Mouse (Mus musculus) myocyte (in vitro differentiated cells): ENCODE measurements around the gene Mfge8. TPM values are rescaled to one million over a fixed set of nuclear protein-coding genes. Genes with fewer than 3 reads are reported as not detected.

Experiments
- H3K27me3 ChIP-seq: one replicate; pipeline ENCODE4 v1.6.1; 2011; ENCODE audit not compliant: control insufficient read depth, insufficient read depth, insufficient read length
- H3K36me3 ChIP-seq: one replicate; pipeline ENCODE4 v1.6.1; 2011; ENCODE audit not compliant: control insufficient read depth, insufficient read depth
- H3K4me2 ChIP-seq: one replicate; pipeline ENCODE4 v1.6.1; 2011; ENCODE audit warnings: low read depth, control low read depth
- H3K4me3 ChIP-seq: one replicate; pipeline ENCODE4 v1.5.1; 2011; ENCODE audit warnings: mild to moderate bottlenecking, control low read depth, moderate library complexity
- H3K79me2 ChIP-seq: one replicate; pipeline ENCODE4 v1.6.1; 2011; ENCODE audit not compliant: control insufficient read depth, insufficient read depth
- H3ac ChIP-seq: one replicate; pipeline ENCODE4 v1.6.1; 2011; ENCODE audit not compliant: control insufficient read depth, insufficient read length
- CEBPB ChIP-seq: IDR thresholded peaks from 2 replicates; pipeline ENCODE4 v1.6.1; 2011; ENCODE audit warnings: mild to moderate bottlenecking, moderate library complexity; ENCODE audit not compliant: poor library complexity, insufficient read depth, severe bottlenecking
- E2F4 ChIP-seq: IDR thresholded peaks from one replicate; pipeline ENCODE4 v1.6.1; 2011; ENCODE audit warnings: mild to moderate bottlenecking, control low read depth, moderate library complexity; ENCODE audit not compliant: insufficient read depth
- MAX ChIP-seq: IDR thresholded peaks from one replicate; pipeline ENCODE4 v1.6.1; 2011; ENCODE audit warnings: low read depth, mild to moderate bottlenecking, control low read depth
- MYOD1 ChIP-seq, 3 experiments: IDR thresholded peaks; one replicate each; pipeline ENCODE4 v1.6.1; 2011; ENCODE audit warnings: control low read depth in 2 of 3, low read depth in 2 of 3, mild to moderate bottlenecking in 2 of 3, moderate library complexity in 1 of 3; ENCODE audit not compliant: insufficient read length in 2 of 3, control insufficient read depth in 1 of 3
- MYOG ChIP-seq, 3 experiments: IDR thresholded peaks; one replicate each; pipeline ENCODE4 v1.6.1; 2011; ENCODE audit warnings: control low read depth in 2 of 3, low read depth in 2 of 3, mild to moderate bottlenecking in 2 of 3; ENCODE audit not compliant: insufficient read length in 2 of 3, control insufficient read depth in 1 of 3, insufficient read depth in 1 of 3
- POLR2A ChIP-seq: IDR thresholded peaks from one replicate; pipeline ENCODE4 v1.6.1; 2011; ENCODE audit warnings: low read depth, mild to moderate bottlenecking, control low read depth, moderate library complexity; ENCODE audit not compliant: insufficient read length
- POLR2AphosphoS2 ChIP-seq: IDR thresholded peaks from one replicate; pipeline ENCODE4 v1.6.1; 2011; ENCODE audit warnings: low read depth, control low read depth; ENCODE audit not compliant: insufficient read length
- REST ChIP-seq: IDR thresholded peaks from one replicate; pipeline ENCODE4 v1.6.1; 2011; ENCODE audit warnings: mild to moderate bottlenecking, control low read depth, moderate library complexity; ENCODE audit not compliant: insufficient read depth, insufficient read length
- SRF ChIP-seq: IDR thresholded peaks from one replicate; pipeline ENCODE4 v1.6.1; 2011; ENCODE audit warnings: low read depth; ENCODE audit not compliant: control insufficient read depth, insufficient read length
- TCF12 ChIP-seq: IDR thresholded peaks from one replicate; pipeline ENCODE4 v1.6.1; 2011; ENCODE audit warnings: mild to moderate bottlenecking, control low read depth; ENCODE audit not compliant: poor library complexity, insufficient read depth, severe bottlenecking
- TCF3 ChIP-seq: IDR thresholded peaks from one replicate; pipeline ENCODE4 v1.6.1; 2011; ENCODE audit warnings: low read depth, control low read depth; ENCODE audit not compliant: insufficient read length
- USF1 ChIP-seq: IDR thresholded peaks from one replicate; pipeline ENCODE4 v1.6.1; 2011; ENCODE audit warnings: low read depth, mild to moderate bottlenecking, control low read depth, moderate library complexity
- polyA plus RNA-seq: library from polyadenylated mRNA; unstranded; fragments of >200 nt; fragmentation: generic; extraction: Trizol; gene quantifications from one replicate; pipeline ENCODE4 v1.2.1, GENCODE M21; 2012; ENCODE audit warnings: missing spikeins

Gene Mfge8
- polyA plus RNA-seq, 1 experiment, result 173 TPM

DNA sequence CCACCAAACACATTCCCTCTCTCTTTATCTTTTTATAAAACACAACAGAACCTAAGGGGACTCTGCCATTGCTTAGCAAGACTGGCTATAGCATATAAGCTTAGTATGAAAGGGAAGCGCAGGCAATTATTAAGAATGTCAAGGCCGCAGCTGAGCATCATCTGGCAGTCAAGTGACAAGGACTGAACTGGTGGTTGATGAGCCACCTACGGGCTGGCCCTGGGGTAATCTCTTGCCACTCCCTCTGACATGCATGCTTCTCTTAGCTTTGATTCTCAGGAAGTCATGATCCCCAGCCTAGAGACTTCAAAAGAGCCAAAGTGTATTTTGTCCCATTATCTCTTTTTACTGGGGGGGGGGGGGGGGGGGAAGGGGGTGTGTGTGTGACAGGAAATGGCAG lies 41.7 kb upstream of the Mfge8 start:
- Histone ChIP-seq H3K4me3 (no peak overlapping the region), H3ac (no peak overlapping the region), H3K36me3 (no peaks in the 10 kb centered on the region), H3K27me3 (no peaks in the 10 kb centered on the region), H3K4me2 (no peak overlapping the region), H3K79me2 (no peaks in the 10 kb centered on the region)
- TF ChIP-seq MYOD1 (IDR thresholded peaks at IDR 0.05; ENCODE audit: control insufficient read depth in 1 of 3, insufficient read length in 2 of 3, low read depth in 2 of 3) (no peak), MAX (no peak), REST (no peak), TCF12 (no peak), E2F4 (no peak), SRF (no peak), POLR2A (no peak), MYOG (IDR thresholded peaks at IDR 0.05; ENCODE audit: control insufficient read depth in 1 of 3, insufficient read depth in 1 of 3, insufficient read length in 2 of 3, low read depth in 2 of 3) (no peak), USF1 (no peak), CEBPB (no peak), POLR2AphosphoS2 (no peak), TCF3 (no peak)

DNA sequence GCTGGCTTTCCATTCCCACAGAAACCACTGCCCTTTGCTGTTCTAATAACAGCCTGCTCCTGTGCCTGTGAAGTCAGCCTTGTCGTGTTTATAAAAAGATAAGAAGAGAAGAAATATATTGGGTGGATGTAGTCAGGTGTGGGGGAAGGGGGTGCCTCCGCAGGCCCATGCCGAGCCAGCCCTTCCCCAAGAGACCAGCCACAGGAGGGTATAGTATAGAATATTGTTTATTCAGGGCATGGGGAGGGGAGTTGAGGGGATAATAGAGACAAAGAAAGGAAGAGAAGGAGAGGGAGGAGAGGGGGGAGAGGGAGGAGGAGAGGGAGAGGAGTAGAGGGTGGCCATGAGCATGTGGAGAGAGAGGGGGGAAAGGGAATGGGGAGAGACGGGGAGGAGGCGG lies 40.4 kb upstream of the Mfge8 start:
- Histone ChIP-seq H3K4me2 (no peak overlapping the region), H3K4me3 (no peak overlapping the region), H3ac (no peak overlapping the region), H3K79me2 (no peaks in the 10 kb centered on the region), H3K36me3 (no peaks in the 10 kb centered on the region), H3K27me3 (no peaks in the 10 kb centered on the region)
- TF ChIP-seq TCF3 (no peak), CEBPB (no peak), SRF (no peak), MAX (no peak), E2F4 (no peak), MYOG (IDR thresholded peaks at IDR 0.05; ENCODE audit: control insufficient read depth in 1 of 3, insufficient read depth in 1 of 3, insufficient read length in 2 of 3, low read depth in 2 of 3) (no peak), MYOD1 (IDR thresholded peaks at IDR 0.05; ENCODE audit: control insufficient read depth in 1 of 3, insufficient read length in 2 of 3, low read depth in 2 of 3) (no peak), TCF12 (no peak)

DNA sequence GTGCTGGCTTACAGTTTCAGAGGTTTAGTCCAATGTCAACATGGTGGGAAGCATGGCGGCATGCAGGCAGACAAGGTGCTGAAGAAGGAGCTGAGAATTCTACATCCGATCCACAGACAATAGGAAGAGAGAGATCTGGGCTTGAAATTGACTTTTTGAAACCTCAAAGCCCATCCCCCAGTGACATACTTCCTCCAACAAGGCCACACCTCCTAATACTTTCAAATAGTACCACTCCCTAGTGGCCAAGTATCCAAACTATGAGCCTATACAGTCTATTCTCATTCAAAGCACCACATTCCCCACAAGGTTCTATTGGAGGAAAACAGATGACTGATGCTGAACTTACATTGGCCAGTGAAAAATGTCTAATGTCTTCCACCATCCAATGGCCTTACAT lies 38.7 kb upstream of the Mfge8 start:
- Histone ChIP-seq H3ac (no peak overlapping the region), H3K4me3 (no peak overlapping the region), H3K27me3 (no peaks in the 10 kb centered on the region), H3K36me3 (no peaks in the 10 kb centered on the region), H3K4me2 (no peak overlapping the region), H3K79me2 (no peaks in the 10 kb centered on the region)
- no peak for TF ChIP-seq POLR2A
- TF ChIP-seq MYOG (IDR thresholded peaks at IDR 0.05; ENCODE audit: control insufficient read depth in 1 of 3, insufficient read depth in 1 of 3, insufficient read length in 2 of 3, low read depth in 2 of 3), result no peak
- no peak for TF ChIP-seq MYOD1 (IDR thresholded peaks at IDR 0.05; ENCODE audit: control insufficient read depth in 1 of 3, insufficient read length in 2 of 3, low read depth in 2 of 3)
- TF ChIP-seq POLR2AphosphoS2, result no peak
- no peak for TF ChIP-seq SRF

DNA sequence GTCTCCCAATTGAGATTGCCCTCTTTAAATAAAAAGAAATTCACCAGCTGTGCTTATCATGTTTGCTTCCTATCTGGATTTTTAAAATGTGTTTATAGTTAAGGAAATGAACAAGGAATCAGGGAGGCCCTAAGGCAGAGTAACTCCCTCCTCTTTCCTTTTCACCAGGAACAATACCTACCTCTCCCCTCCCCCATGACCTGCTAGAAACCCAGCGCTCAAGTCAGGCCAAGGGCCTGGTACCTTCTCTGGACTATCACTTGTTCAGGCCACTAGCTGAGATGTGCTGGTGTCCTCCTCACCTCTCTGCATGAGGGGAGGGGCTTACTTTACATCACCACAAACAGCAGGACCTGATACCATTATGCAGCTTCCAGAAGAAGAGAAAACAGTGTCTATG lies 34.6 kb upstream of the Mfge8 start:
- Histone ChIP-seq H3ac (no peak overlapping the region), H3K36me3 (no peaks in the 10 kb centered on the region), H3K79me2 (no peaks in the 10 kb centered on the region), H3K27me3 (no peaks in the 10 kb centered on the region), H3K4me2 (no peak overlapping the region), H3K4me3 (no peak overlapping the region)
- TF ChIP-seq TCF12 (no peak), MYOD1 (IDR thresholded peaks at IDR 0.05; ENCODE audit: control insufficient read depth in 1 of 3, insufficient read length in 2 of 3, low read depth in 2 of 3) (no peak), POLR2A (no peak), MAX (no peak), SRF (no peak), TCF3 (no peak), CEBPB (no peak), REST (no peak), USF1 (no peak), POLR2AphosphoS2 (no peak), E2F4 (no peak), MYOG (IDR thresholded peaks at IDR 0.05; ENCODE audit: control insufficient read depth in 1 of 3, insufficient read depth in 1 of 3, insufficient read length in 2 of 3, low read depth in 2 of 3) (no peak)

DNA sequence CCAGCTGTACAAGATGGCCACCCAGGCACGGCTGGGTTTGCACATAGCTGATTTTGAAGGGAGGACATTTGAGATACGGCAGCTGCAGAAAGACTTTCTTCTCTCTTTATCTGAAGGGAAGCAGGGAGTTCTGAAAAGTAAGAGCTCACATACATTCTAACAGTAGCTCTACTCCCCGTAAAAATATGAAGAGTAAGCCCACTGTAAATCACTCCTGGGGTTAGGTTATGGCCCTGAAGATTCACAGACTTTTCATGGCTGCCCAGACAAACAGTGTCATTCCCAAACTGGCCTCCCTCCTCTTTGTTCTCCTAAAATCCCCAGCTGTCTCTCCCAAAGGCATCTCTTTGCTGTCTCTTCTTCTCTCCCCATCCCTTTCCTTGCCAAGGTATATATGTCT lies 24.9 kb upstream of the Mfge8 start:
- peaks cover 4% of the 10 kb centered on the region for H3K27me3 ChIP-seq

More for the DNA sequence above, 24.9 kb upstream of the Mfge8 start:
- Histone ChIP-seq H3K4me3 (no peak overlapping the region), H3K79me2 (no peaks in the 10 kb centered on the region), H3K4me2 (no peak overlapping the region), H3ac (no peak overlapping the region), H3K36me3 (no peaks in the 10 kb centered on the region)
- TF ChIP-seq TCF3, result no peak
- no peak for TF ChIP-seq TCF12
- TF ChIP-seq CEBPB, result no peak
- no peak for TF ChIP-seq E2F4
- no peak for TF ChIP-seq REST
- no peak for TF ChIP-seq MYOG (IDR thresholded peaks at IDR 0.05; ENCODE audit: control insufficient read depth in 1 of 3, insufficient read depth in 1 of 3, insufficient read length in 2 of 3, low read depth in 2 of 3)
- no peak for TF ChIP-seq SRF
- no peak for TF ChIP-seq MAX
- no peak for TF ChIP-seq MYOD1 (IDR thresholded peaks at IDR 0.05; ENCODE audit: control insufficient read depth in 1 of 3, insufficient read length in 2 of 3, low read depth in 2 of 3)
- TF ChIP-seq POLR2A, result no peak
- no peak for TF ChIP-seq USF1
- no peak for TF ChIP-seq POLR2AphosphoS2
